Mouse (Mus musculus): ENCODE measurements at regions not wholly inside any gene's neighbourhood (a gene's known extent, or its start where the extent isn't known, plus 50 kb on each side); places are given as distances from the start of the nearest gene placed in this dataset.

GRCm38 (mm10) chr2:114848914-114849313 lies 194.2 kb upstream of the Dph6 start:
- no peak for TF ChIP-seq CTCF (IDR thresholded peaks at IDR 0.05; ENCODE audit: borderline replicate concordance, control insufficient read depth, extremely low read depth, insufficient read depth, low read length, poor library complexity)
- no peak for TF ChIP-seq POLR2A (IDR thresholded peaks at IDR 0.05; ENCODE audit: control insufficient read depth, extremely low read depth, insufficient read depth, low read length, poor library complexity)

Measured in thymus, adult 2 months (tissue).